Mouse (Mus musculus) heart, embryonic 16.5 days (tissue): ENCODE measurements around the gene Dzip1. TPM values are rescaled to one million over a fixed set of nuclear protein-coding genes. Genes with fewer than 3 reads are reported as not detected.

Experiments
- ATAC-seq: fragments of 200-750 bp; cut with Nextera tagmentation; replicated peaks from 2 replicates; pipeline ENCODE4 v1.8.0; 2017; ENCODE audit warnings: moderate number of reproducible peaks; ENCODE audit not compliant: insufficient read depth, low FRiP score; ENCODE audit errors: extremely low read depth
- H3K27ac ChIP-seq: fragments of 300-500 bp; sonication (generic); 2 replicates; pipeline ENCODE4 v1.5.1; 2014; ENCODE audit warnings: mild to moderate bottlenecking, low read length, control low read depth, moderate library complexity
- H3K27me3 ChIP-seq: fragments of 300-500 bp; sonication (generic); 2 replicates; pipeline ENCODE4 v1.6.1; 2014; ENCODE audit warnings: low read length, mixed read lengths; ENCODE audit not compliant: control insufficient read depth, insufficient read depth
- H3K36me3 ChIP-seq: fragments of 300-500 bp; sonication (generic); 2 replicates; pipeline ENCODE4 v1.6.1; 2014; ENCODE audit not compliant: control insufficient read depth, insufficient read depth
- H3K4me1 ChIP-seq: fragments of 300-500 bp; sonication (generic); 2 replicates; pipeline ENCODE4 v1.6.1; 2014; ENCODE audit warnings: low read length, mixed read lengths; ENCODE audit not compliant: control insufficient read depth, insufficient read depth
- H3K4me2 ChIP-seq: fragments of 300-500 bp; sonication (generic); 2 replicates; pipeline ENCODE4 v1.6.1; 2014; ENCODE audit warnings: low read depth, mild to moderate bottlenecking, control low read depth, low read length
- H3K4me3 ChIP-seq: fragments of 300-500 bp; sonication (generic); 2 replicates; pipeline ENCODE4 v1.5.1; 2014; ENCODE audit warnings: mild to moderate bottlenecking, control low read depth, low read length
- H3K9ac ChIP-seq: fragments of 300-500 bp; sonication (generic); 2 replicates; pipeline ENCODE4 v1.6.1; 2014; ENCODE audit warnings: low read length, control low read depth
- H3K9me3 ChIP-seq: fragments of 300-500 bp; sonication (generic); replicated peaks from 2 replicates; pipeline ENCODE4 v1.6.1; 2016; ENCODE audit warnings: low read length; ENCODE audit not compliant: control insufficient read depth
- WGBS: fragments of 180-500 bp; shearing (Covaris S2); extraction: QIAGEN DNeasy Blood & Tissue Kit; methylation state at CpG from one replicate; pipeline ENCODE4 v1.1.7; 2014; 5-methylcytosine and 5-hydroxymethylcytosine counted together
- polyA plus RNA-seq: library from polyadenylated mRNA; unstranded; fragments of >200 nt; fragmentation: Nextera tagmentation; extraction: Ambion mirVana; gene quantifications from 2 replicates; pipeline ENCODE4 v1.2.1, GENCODE M21; 2015

Gene Dzip1
- polyA plus RNA-seq, 1 experiment from 2014 or later = 5.0 TPM

- H3K27me3 ChIP-seq = no peaks in the 10 kb centered on the region
- no peak overlapping the region for H3K9ac ChIP-seq
- H3K27ac ChIP-seq = peak overlapping the region; percentile 15; the same call in 1 of the 2 replicates
- H3K36me3 ChIP-seq = no peaks in the 10 kb centered on the region
- peaks cover 17% of the 10 kb centered on the region for H3K4me1 ChIP-seq
- ATAC-seq = no peak
- H3K4me3 ChIP-seq = no peak overlapping the region
- no peak overlapping the region for H3K4me2 ChIP-seq
- no peaks in the 10 kb centered on the region for H3K9me3 ChIP-seq
- 44% methylated on average over 12 of the region's 12 CpGs for WGBS
These were observed 16.8 kb upstream of the Dzip1 start for GRCm38 (mm10) chr14:118942076-118942475.

GRCm38 (mm10) chr14:118940796-118941495, 15.7 kb upstream of the Dzip1 start:
- Histone ChIP-seq H3K27ac (peak overlapping the region; percentile 40; the same call in 1 of the 2 replicates), H3K9ac (no peak overlapping the region), H3K4me2 (no peak overlapping the region), H3K9me3 (no peaks in the 10 kb centered on the region), H3K36me3 (no peaks in the 10 kb centered on the region), H3K4me3 (no peak overlapping the region), H3K27me3 (no peaks in the 10 kb centered on the region), H3K4me1 (peaks cover 22% of the 10 kb centered on the region)
- WGBS = 66% methylated on average over 4 of the region's 4 CpGs
- ATAC-seq = no peak

- H3K9me3 ChIP-seq = no peaks in the 10 kb centered on the region
- 1% methylated on average over 7 of the region's 7 CpGs for WGBS
These were observed 13.3 kb upstream of the Dzip1 start for GRCm38 (mm10) chr14:118938551-118938950.

GRCm38 (mm10) chr14:118937533-118938492, 12.6 kb upstream of the Dzip1 start, which contains the start of gene Dnajc3:
TSS of gene Dnajc3 (plus strand) at chr14:118937976.
- no peaks in the 10 kb centered on the region for H3K9me3 ChIP-seq
- peaks cover 22% of the 10 kb centered on the region for H3K4me1 ChIP-seq
- H3K4me2 ChIP-seq = peak within 1 kb of the TSS; percentile 88
- no peaks in the 10 kb centered on the region for H3K27me3 ChIP-seq
- H3K4me3 ChIP-seq = peak within 1 kb of the TSS; percentile 99
- H3K36me3 ChIP-seq = no peaks in the 10 kb centered on the region
- H3K27ac ChIP-seq = peak within 1 kb of the TSS; percentile 97
- peak within 1 kb of the TSS; percentile 100 for H3K9ac ChIP-seq
- WGBS = under 1% methylated on average over 123 of the region's 124 CpGs
- peak; percentile 99 for ATAC-seq

More at GRCm38 (mm10) chr14:118938551-118938950, 13.3 kb upstream of the Dzip1 start:
- peak overlapping the region; percentile 99 for H3K4me3 ChIP-seq
- H3K4me2 ChIP-seq = peak overlapping the region; percentile 59
- ATAC-seq = no peak
- peaks cover 22% of the 10 kb centered on the region for H3K4me1 ChIP-seq
- peak overlapping the region; percentile 97 for H3K27ac ChIP-seq
- peak overlapping the region; percentile 100 for H3K9ac ChIP-seq
- no peaks in the 10 kb centered on the region for H3K27me3 ChIP-seq
- no peaks in the 10 kb centered on the region for H3K36me3 ChIP-seq

GRCm38 (mm10) chr14:118936952-118937351, 11.7 kb upstream of the Dzip1 start:
- H3K27ac ChIP-seq = peak overlapping the region; percentile 91
- no peak for ATAC-seq

GRCm38 (mm10) chr14:118936236-118936635, 11.0 kb upstream of the Dzip1 start:
- no peak overlapping the region for H3K4me3 ChIP-seq
- H3K4me1 ChIP-seq = peaks cover 19% of the 10 kb centered on the region
- H3K27ac ChIP-seq = no peak overlapping the region
- no peaks in the 10 kb centered on the region for H3K36me3 ChIP-seq
- WGBS = 64% methylated on average over 3 of the region's 3 CpGs
- no peaks in the 10 kb centered on the region for H3K9me3 ChIP-seq
- no peak overlapping the region for H3K9ac ChIP-seq
- H3K27me3 ChIP-seq = no peaks in the 10 kb centered on the region
- ATAC-seq = no peak
- no peak overlapping the region for H3K4me2 ChIP-seq

More at GRCm38 (mm10) chr14:118936952-118937351, 11.7 kb upstream of the Dzip1 start:
- no peaks in the 10 kb centered on the region for H3K9me3 ChIP-seq
- peak overlapping the region; percentile 88 for H3K4me2 ChIP-seq
- peaks cover 20% of the 10 kb centered on the region for H3K4me1 ChIP-seq
- peak overlapping the region; percentile 75 for H3K9ac ChIP-seq
- no peaks in the 10 kb centered on the region for H3K36me3 ChIP-seq
- H3K4me3 ChIP-seq = peak overlapping the region; percentile 99
- WGBS = 29% methylated on average over 4 of the region's 4 CpGs
- no peaks in the 10 kb centered on the region for H3K27me3 ChIP-seq

- H3K4me2 ChIP-seq = no peak overlapping the region
- H3K9me3 ChIP-seq = no peaks in the 10 kb centered on the region
- H3K27ac ChIP-seq = no peak overlapping the region
- H3K4me3 ChIP-seq = no peak overlapping the region
- H3K27me3 ChIP-seq = no peaks in the 10 kb centered on the region
- H3K4me1 ChIP-seq = peaks cover 16% of the 10 kb centered on the region
- H3K9ac ChIP-seq = no peak overlapping the region
- ATAC-seq = no peak
- WGBS = 82% methylated on average over 9 of the region's 9 CpGs
- H3K36me3 ChIP-seq = no peaks in the 10 kb centered on the region
These were observed 9.4 kb upstream of the Dzip1 start for GRCm38 (mm10) chr14:118934686-118935085.

GRCm38 (mm10) chr14:118932956-118933355, 7.7 kb upstream of the Dzip1 start:
- H3K9ac ChIP-seq = no peak overlapping the region
- H3K27ac ChIP-seq = no peak overlapping the region
- 57% methylated on average over 8 of the region's 8 CpGs for WGBS
- H3K4me3 ChIP-seq = no peak overlapping the region
- H3K4me1 ChIP-seq = peaks cover 6% of the 10 kb centered on the region
- no peak overlapping the region for H3K4me2 ChIP-seq
- no peaks in the 10 kb centered on the region for H3K9me3 ChIP-seq
- no peaks in the 10 kb centered on the region for H3K36me3 ChIP-seq
- H3K27me3 ChIP-seq = 0 out of 2 replicates have a peak, but pooled peaks cover 2% of the 10 kb centered on the region
- no peak for ATAC-seq
